Mouse (Mus musculus) central nervous system, embryonic 18 days (tissue): ENCODE data around the gene Cyp4a14. TPM values are rescaled to one million over a fixed set of nuclear protein-coding genes. Genes with fewer than 3 reads are reported as not detected.

Source experiments
- polyA plus RNA-seq: library from polyadenylated mRNA; depleted of rRNA; stranded (reverse); fragments of >200 nt; gene quantifications from 2 replicates; pipeline ENCODE4 v1.2.3, GENCODE M21; 2012; rRNA removed

Cyp4a14 gene
- not detected in 2 replicates for polyA plus RNA-seq

DNA sequence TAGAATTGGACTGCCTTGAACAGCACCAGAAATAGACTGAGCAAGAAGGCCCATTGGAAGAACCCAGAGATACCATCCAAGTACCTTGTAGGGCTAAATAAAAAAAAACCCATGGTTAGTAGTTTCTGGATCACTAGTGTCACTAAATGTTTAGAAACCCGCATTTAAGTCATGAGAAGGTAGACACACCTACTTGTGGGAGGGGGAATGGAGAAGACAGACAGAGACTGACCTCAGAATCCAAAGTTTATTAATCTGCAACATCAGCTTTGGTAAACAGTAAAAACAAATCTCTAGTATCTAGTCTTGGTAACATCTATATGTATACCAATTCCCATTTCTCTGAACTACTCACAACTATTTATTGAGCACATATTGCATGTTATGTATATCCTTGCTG, at the start of gene Cyp4a14:
TSS of gene Cyp4a14 (minus strand) at position 142 of the 400 bp plus-strand sequence.

DNA sequence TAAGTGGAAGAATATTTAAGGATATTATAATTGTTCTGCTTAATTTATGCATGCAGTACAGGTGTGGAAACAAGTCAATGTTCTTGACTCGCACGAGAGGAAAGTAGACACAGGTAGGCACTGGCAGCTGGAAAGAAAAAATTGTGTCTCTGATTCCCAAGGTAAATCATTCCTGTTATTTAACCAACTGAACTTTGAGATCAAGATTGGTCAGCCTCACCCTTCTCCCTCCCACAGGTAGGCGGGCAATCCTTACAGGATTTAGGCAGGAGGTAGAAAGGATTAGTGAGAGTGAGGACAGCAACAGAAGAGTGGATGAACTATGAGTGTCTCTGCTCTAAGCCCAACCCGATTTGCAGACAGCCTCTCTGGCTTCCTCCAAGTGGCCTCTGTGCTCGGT, 22.1 kb upstream of the Cyp4a14 start, which contains the start of gene Cyp4a10:
TSS of gene Cyp4a10 (plus strand) at position 265 of the 400 bp plus-strand sequence.

GRCm38 (mm10) chr4:115452304-115452703, 43.6 kb downstream of the Cyp4a14 start, which contains the start of gene Cyp4a30b:
Gene Cyp4a30b, plus strand, starts transcription at chr4:115452604.

Other genes with a start within 250 kb of the Cyp4a14 start
- gene Cyp4a12a, start 197.1 kb downstream of the Cyp4a14 start, polyA plus RNA-seq: not detected in 2 replicates
- 0.01 TPM in 1 of 2 replicates, not detected in the other for gene Cyp4a12b, start 84.5 kb downstream of the Cyp4a14 start, polyA plus RNA-seq
- not detected in 2 replicates for gene Cyp4a30b, start 43.5 kb downstream of the Cyp4a14 start, polyA plus RNA-seq
- 0.03 TPM in 1 of 2 replicates, not detected in the other for gene Cyp4a10, start 22.1 kb upstream of the Cyp4a14 start, polyA plus RNA-seq
- gene Cyp4a31, start 67.5 kb upstream of the Cyp4a14 start, polyA plus RNA-seq: not detected in 2 replicates
- gene Cyp4a32, start 104.8 kb upstream of the Cyp4a14 start, polyA plus RNA-seq: not detected in 2 replicates
- 1.8 and 2.1 TPM in 2 replicates for gene Cyp4b1, start 151.6 kb upstream of the Cyp4a14 start, polyA plus RNA-seq
- gene Efcab14, start 241.6 kb upstream of the Cyp4a14 start, polyA plus RNA-seq: 15.4 TPM in 2 replicates